Mouse (Mus musculus): ENCODE data around the gene Babam2.

The Babam2 gene

DNA sequence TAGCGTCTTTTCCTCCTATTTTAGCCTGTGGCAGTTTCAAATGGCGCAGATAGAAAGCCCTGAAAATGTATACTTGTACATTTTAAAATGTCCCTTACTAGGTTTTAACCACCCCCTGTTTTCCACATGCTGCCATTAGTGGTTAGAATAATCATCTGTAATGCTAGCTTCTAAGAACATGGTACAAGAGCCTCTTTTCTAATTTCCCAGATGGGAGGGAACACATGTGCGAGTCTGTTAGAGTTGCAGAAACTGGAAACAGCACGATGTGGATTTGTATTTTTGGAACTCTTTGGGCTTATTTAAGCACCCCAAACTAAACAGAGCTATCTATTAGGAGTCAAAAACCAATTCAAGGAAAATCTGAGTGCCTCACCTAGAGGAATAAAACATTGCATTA lies 195.1 kb downstream of the Babam2 start:
- DNase-seq = no peak

DNA sequence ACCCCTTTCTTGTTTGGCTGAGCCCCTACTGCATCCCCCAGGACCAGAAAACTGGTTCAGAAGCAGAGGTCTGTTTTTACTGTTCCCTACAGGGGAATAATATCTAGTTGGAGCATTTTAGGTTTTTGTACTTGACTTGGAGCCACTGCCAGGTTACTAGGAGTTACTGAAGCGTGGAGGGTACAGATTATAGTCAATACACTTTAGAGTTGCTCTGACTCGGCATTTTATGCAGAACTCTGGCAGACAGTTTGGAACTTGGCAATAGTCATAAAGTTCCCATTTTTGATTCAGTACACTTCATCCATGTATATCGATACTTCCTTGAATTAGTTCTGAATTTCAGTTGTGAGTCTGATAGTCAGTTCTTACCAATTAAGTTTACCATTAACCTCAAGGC lies 202.4 kb downstream of the Babam2 start:
- DNase-seq = no peak

DNA sequence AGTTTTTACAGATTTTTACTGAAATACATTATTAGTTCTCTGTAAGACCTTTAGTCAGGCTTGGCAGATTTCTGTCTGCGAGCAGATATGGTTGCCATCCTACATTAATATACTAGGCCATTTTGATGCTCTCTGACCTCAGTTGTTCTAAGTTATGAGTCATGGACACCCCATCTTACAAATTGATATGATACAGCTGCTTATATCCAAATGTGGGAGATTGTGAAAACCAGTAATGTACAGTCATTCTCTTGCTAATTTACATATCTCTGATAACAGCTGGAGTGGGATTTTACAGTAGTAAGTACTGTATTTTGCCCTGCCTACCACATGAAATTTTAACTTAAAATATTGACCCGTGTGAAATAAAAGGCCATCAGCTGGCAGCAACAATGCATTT lies 204.7 kb downstream of the Babam2 start:
- DNase-seq = no peak

DNA sequence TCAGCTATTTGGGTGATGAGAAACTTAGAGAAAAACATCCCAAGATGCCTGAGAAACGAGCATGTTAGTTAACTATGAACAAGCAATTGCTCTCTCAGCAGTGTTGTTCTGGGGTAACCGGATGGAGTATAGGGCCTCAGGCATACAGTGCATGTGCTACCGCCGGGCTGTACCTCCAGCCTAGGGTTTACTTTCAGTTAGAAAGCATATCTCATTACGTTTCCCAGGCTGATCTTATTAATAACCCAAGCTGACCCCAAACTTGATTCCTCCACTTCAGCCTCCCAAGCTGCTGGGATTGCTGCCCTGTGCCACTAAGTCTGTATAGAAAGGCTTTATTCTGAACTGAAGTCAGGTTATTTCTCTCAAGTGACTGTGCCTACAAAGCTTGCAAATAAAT lies 205.4 kb downstream of the Babam2 start:
- no peak for DNase-seq

DNA sequence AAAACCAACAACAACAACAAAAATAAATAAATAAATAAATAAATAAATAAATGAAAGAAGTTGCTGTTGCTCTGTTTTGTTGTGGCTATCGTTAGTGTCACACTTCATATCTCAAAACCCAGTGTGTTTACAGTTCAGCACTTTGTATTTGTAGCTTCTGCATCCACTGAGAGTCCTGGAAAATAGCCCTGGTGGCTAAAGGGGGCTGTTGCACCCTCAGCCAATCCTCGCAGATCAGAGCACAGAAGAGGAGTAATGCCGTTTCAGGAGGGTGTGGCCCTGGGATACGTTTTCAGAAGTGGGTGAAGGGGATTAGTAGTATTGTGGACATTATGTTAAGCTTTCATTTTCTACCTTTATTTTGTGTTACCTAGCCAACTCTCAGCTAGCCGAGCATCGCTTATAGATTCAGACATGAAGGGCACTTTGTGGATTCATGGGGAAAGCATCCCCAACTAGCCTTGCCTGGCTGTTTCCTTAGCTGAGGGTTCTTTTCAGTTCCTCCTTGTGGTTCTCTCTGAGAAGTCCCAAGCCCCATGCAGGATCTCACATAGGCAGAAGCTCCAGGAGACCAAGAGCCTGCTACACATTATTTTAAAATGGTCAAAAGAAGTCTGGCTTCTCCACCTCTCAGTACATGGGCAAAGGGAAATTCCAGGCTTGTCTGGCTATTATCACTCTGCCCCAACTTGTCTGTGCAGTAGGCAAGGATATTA lies 207.6 kb downstream of the Babam2 start:
- DNase-seq = no peak

DNA sequence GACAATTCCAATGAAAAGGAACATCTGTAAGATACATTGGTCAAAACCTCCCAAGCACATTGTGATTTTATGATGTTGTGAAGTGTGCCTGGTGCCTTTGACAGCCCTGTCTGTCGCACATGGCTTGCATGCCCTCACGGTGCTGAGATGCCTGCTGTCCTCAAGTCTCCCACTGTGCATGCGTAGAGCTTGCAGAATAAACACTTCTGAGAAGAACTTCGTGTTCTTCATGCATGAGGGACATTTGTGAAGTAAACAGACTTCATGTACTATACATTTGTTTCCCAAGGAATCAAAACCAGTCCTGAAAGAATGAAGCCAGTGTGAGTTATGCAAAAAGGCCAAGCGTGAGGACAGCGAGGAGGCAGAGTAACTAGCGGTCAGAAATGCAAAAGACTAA lies 208.3 kb downstream of the Babam2 start:
- DNase-seq = no peak

DNA sequence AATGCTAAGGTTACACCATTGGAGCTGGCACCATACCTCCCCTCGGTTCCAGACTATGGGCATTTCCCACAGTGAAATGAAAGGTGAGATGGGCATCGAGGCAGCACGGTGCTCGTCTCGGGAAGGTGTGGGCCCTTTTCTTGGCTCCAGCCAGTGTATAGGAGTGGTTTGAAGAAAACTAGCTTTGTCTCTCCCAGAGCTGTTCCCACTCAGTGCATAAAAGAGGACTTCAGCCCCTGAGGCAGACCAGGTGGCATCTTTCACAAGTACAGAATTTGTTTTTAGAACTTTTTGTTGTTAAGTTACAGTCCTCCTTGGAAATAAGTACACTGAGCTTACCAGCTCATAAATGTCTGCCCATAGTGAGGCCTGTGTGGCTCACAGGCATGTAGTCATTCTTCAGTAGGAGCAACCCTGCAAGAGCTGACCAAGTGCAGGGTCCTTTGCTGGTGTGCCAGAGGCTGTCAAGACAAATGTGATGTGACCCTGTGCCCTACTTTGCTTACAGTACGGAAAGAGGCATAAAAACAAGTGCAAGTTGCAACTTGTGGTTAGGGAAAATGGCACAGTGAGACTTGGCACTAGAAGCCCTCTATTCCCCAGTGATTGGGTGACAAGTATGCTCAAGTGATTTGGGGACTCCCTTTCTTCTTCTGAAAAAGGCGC lies 208.9 kb downstream of the Babam2 start:
- DNase-seq = no peak

DNA sequence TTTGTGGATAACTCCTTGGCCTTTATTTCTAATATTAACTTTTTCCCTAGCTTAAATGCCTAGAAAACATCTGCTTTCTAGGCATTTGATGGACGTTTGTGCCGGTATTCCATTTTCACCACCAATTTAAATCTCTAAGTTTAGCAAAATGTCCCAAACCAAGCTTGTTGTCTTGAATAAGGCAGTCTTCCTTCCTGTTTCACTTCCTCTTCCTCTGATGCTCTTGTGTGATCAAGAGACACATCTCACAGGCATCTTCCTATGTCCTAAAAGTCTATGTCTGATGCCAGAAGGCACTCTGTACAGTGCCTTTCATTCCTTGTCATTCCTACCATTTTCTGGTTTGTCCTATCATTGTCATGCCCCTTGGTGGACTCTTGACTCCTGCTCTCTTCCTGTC lies 210.5 kb downstream of the Babam2 start:
- DNase-seq = no peak

DNA sequence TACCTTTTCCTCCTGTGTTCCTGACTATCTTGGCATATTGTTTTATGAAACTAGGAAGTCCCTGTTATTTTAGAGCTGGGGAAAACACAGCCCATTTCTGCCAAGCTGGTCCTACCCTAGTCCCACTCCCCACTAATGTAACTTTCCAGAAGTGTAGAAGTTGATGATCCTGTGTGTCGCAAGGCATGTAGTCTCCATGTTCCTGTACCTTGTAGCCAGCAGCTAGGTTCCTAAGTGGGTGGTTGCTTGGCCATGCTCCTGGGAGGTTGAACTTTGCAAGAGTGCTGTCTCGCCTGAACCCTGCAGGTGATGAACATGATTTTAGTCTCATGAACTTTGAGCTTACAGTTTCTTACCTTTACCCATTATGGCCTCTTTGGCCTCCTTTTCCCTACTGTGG lies 211.3 kb downstream of the Babam2 start:
- no peak for DNase-seq

DNA sequence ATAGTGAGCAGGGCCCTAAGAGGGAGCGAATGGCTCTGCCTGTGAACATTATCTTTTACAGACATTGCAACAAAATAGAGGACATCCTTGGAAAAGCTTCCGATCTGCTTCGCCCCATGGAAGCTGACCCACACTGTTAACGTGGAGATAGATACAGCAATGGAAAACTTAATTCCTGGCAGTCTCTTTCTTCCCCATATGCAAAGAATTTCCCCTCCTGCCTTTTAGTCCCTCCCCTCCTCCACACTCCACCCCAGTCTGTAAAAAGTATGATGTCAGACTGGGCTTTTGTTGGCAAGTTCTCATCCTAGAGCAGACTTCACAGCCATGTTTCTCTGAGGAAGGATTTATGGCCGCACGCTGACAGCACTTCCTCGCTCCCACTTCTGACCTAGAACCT lies 218.8 kb downstream of the Babam2 start:
- no peak for DNase-seq

DNA sequence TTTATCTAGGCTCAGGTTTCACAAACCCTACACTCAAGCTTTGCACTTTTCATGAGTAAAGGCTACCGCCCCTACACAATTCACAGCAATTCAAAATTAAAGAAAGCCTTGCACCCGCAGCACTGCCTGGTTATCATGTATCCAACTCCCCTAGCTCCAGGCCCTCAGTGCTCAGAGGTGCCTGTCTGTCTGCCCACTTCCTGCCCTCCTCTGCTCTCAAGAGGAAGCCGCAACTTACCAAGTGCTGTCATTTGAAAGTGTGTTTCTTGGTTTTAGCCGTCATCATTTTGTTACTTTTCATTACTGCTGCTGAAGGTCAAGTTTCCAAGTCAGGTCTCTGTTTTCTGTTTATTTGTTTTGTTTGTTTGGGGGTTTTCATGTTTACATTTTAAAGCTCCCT lies 221.1 kb downstream of the Babam2 start:
- DNase-seq = peak; percentile 59 to 72

DNA sequence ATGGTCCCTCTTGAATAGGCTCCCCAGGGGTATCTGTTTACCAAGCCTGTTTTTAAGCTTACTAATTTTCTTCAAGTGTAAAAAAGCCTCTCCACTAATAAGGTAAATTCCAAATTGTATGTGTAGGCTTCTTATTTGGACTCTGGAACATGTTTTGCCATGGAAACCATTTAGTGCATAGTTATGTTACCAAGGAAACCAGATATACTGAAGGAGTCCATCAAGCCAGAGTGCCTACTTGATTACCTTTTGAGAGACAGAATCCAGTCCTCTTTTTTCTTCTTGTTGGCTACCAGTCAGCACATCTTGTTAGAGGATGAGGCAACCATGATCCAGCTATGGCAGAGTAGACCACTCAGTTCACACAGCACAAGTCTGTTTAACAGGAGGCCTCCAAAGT lies 222.6 kb downstream of the Babam2 start:
- DNase-seq = no peak

DNA sequence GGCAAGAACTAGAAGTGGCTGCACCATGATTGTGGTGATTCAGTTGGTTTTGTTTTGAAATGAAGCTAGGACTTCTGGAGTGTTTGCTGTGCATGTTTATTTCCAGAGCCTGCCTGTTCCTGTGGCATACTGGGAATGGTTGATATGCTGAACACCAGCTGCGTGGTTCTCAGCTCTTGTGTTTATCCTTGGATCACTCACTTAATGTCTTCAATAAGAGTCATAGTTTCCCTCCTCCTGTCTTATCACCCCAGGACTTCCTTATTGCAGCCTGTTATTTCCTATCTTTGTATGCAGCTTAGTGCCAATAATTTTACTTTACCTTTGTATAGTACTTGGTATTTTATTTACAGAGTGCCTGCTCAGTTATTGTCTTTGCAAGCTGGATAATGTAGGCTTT lies 223.4 kb downstream of the Babam2 start:
- DNase-seq = no peak

DNA sequence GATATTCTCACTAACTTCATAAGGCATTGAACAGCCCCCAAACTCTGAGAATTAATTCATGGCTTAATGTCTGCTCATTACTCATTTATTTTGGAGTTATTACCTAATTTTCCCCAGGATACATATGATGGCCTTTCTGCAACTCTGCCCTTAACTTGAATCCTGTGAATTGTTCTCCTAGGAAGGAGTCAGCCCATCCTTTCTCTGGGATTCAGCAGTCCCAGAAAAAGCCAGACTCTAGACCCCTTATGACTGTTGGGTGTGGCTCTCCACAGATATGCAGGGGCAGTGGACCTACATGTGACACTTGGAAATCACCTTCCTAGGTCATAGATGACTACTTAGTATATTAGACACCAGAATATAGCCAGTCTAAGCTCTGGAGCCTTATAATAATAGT lies 226.6 kb downstream of the Babam2 start:
- no peak for DNase-seq

DNA sequence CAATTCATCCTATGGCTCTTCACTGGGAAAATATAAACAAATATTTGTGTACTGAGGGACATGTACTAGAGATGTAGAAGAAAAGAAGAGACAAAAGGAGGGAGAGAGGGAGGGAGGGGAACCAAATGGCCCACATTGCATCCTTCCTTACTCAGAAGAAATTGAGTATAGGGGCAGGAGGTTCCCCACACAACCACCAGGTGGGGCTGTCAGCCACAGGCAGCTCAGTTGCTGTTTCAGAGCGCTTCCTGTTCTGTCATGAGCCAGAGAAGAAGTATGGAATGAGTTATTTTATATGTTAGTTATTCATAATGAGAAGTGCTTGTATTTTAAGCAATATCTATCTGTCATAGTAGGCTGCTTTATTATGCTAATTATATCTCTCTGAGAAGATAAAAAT lies 229.1 kb downstream of the Babam2 start:
- peak; percentile 68 to 70 for DNase-seq

DNA sequence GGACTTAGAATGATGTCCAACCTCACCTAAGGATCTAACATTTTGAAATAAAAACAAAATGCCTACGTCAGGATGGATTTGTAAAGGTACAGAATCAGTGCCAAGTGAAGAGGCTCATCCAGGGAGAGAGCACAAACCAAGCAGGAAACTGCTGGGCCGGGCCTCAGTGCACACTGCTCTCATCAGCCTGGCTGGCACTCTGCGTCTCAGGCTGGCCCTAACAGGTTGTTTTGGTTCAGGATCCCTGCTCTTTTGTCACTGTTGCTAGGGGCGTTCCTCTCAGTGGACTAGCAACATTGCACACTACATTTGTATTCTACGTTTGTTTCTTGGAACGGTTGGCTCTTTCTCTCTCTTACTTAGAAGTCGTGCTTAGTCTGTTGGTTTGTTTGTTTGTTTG lies 231.5 kb downstream of the Babam2 start:
- DNase-seq = no peak

DNA sequence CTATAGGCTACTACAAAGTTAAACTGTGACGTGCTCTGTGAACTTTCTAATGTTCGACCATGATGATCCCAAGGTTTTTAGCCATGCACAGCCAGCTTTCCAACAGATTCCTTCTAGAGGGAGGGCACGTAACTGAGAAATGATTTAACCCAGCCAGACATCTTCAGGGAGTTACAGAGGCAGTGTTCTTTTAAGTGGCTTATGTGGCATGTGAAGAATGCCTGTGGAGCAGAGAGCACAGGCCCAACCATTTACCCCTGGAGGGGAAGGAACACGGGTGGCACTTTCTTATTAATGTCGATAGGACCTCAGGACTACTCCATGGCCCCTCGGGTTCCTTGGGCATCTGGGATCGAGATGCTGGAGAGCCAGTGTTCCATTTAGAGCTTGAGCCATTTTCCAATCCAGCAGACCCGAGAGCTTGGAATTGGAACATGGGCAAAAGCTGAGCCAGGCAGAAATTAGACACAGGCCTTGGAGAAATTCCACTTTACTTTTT lies 233.7 kb downstream of the Babam2 start:
- no peak for DNase-seq

DNA sequence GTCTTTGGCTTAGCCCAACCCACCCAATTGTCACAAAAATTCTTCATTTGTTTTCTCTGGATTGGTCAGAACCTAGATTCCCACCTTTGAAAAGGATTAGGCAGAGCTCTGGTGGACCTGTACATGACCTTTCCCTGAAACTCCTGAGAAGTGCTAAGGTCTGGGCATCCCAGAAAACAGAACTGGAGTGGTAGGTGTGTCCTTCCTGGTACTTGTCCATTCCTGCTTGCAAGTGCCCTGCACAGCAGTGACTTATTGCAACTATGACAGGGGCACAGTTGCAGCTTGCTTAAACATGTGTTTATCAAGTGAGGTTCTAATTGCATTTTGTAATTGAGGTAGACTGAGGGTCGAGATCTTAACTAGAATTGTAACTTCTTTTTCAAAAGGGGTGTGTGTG lies 234.2 kb downstream of the Babam2 start:
- DNase-seq = no peak

DNA sequence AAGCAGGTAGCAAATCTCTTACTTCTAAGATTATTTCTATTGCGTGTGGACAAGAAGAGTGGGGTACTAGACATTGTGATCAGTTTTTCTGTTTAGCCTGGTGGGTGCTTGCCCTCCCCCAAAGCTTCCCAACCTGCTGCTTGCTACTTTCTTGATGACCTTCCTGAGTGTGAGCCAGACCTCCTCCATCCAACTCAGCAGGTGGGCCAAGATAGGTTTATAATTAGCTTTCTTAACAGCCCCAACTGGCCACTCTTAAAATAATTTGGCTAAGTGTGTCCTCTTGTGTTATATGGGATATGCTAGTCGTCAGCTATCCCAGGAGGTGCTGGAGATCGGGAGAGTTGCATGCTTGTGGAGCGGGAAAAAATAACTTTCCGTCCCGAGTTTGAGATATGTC lies 235.8 kb downstream of the Babam2 start:
- no peak for DNase-seq

DNA sequence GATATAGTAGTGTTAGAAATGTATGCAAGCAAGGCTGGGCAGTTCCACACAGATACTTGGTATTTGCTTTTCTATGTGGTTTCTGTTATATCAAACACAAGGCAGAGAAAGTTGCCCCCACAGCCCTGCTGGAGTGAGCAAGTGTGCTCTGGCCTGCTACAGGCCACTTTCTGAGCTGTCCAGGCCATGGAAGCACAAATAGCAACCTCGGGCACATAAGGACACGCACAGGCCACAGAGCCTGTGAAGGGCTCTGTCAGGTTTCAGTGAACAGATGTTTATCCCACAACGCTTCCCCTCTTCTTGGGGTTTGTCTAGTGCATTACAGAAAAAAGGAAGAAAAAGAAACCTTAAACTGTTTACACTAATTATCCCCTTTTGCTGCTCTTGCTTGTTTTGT lies 236.9 kb downstream of the Babam2 start:
- no peak for DNase-seq

DNA sequence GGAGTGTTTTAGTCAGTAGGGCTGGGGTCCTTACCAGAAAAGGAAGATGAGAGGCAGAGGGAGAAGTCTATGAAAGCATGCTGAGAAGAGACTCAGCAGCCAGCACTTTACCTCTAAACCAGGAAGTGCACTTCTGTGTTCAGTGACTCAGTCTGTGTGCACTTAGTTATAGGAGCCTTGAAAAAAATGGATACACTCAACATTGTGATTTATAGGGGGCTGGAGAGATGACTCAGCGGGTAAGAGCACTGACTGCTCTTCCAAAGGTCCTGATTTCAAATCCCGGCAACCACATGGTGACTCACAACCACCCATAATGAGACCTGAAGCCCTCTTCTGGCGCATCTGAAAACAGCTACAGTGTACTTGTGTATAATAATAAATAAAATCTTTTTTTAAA lies 238.5 kb downstream of the Babam2 start:
- DNase-seq = no peak

DNA sequence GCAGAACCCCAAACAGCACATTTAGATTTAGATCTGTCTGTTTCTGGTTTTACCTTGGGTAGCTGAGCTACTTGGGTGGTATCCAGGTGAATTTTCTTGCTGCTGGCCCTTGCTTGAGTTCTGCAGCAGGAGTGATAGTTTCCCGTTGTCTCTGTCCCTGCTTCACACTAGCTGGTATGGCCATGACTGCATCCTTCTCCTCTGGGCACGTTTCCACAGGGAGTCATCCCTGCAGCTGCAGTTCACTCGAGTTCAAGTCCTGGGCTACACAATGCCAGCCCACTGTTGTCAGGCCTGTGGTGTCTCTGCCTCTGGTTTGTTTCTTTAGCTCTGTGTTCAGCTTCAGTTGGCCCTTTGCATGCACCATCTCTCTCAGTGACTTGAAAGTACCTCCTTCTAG lies 239.0 kb downstream of the Babam2 start:
- DNase-seq = no peak

DNA sequence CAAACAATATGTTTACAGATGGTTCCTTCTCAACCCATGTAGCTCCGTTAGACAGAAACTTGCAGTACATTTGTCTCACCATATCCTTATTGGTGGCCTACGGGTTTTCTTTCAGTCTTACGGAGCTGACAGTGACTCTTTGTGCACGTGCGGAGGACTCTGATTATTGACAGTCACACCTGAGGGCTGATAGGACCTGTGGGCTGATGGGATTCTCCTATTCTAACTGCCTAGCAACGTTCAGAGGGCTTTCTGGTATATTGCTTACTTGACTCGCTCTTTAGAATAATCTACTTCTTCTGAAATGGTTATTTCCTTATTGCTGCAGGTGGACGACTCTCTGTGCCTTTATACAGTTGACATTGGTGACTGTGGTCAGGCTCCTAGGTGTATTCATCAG lies 243.4 kb downstream of the Babam2 start:
- DNase-seq = no peak

DNA sequence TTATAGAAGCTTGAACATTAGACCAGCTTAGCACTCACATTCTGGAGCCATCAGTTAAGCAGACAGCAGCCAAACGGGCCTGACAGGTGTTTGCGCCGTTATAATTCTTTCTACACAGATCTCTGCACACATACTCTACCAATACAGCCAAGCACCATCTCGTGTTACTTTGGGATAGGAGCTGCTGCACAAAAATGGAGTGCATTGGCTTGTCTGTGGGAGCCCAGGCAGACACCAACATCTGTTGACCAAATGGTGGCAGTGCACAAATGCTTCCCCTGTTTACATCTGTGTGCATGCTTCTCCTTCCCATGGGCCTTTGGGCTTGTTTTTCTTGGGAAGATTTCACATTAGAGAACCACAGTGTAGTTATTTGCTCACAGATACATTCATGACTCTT lies 249.7 kb downstream of the Babam2 start:
- no peak for DNase-seq

DNA sequence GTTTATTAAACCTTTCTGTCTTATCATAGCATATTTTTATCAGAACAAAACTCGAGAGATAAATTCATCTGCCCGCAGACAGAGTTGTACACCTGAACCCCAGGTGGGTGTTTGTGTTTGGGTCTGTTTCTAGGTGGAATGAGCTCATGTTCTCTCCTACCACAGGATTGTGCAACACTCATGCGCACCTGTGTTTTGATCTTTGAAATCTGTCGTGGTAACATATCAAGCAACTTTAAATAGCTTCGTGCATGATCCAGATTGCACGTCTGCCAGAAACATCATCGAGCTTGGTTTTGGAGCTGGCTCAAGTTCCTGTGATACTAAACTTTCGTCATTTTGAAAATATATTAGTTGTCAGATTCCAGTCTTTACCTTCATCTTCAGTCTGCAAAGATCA lies 251.9 kb downstream of the Babam2 start:
- no peak for DNase-seq
